Mouse (Mus musculus) CD8-positive naive resting alpha-beta T cell, adult 2 months (primary cell): ENCODE measurements around the gene Gm10638.

ENCODE experiments used
- DNase-seq, 2 experiments: peaks; one replicate each; pipeline ENCODE4 v3.0.0; 2022; ENCODE audit warnings: low read depth in 2 of 2, low spot score in 2 of 2

Gene Gm10638

DNA sequence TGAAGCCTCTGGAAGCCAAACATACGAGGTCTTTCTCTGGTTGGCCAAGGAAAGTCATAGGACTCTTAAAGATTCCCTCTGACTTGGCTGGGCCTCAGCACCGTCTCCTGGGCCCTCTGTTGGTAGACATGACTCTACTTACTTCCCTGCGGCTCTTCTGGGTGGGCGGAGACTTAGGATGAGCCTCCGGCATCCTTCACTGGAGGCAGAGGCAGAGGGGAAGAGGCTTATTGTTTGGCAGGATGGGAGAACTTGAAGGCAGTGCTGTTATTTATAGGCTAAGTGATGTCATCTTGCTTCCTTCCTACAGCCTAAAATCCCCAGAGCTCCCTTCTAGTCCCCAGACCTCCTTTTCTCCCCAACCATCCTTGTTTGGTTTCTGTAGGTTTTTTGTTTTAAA lies 41.0 kb downstream of the Gm10638 start:
- DNase-seq, result no peak

DNA sequence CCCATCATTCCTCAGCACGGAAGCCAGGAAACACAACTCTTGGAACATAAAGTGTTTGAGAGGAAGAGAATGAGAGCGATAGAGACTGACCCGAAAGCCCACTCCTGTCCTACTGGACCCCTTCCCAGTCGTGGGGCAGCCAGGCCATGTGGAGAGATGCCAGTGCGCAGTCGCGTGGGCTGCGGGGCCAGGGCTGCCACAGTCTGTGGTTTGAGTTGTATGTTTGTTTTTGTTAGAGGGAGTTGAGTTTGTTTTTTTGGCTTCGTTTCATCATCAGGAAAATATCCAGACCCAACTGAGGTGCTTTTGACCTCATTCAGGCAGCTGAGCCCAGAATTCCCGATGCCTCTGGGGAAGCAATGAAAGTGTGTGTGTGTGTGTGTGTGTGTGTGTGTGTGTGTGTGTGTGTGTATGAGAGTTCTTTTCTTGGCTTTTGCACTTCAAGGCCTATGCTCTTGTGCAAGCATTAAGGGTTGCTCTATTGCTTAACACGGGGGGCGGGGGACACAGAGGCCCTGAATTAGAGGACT lies 42.5 kb downstream of the Gm10638 start:
- no peak for DNase-seq

DNA sequence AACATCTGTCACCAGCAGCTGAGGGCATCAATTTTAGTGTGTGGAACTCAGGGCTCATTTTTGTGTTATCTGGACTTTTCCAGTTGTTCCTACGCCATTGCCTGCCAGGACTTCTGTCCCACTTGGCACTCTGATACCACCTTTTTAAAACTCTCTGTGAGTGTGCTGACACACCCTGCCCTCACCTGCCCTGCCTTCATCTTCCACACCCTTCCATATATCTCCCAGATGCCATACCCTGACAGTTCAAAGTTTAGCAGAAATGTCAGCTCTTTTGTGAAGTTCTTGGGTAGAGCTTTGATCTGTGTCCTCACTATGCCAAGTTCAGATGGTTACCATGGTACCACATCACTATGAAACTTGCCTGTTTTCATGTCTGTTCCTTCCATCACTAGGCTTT lies 44.1 kb downstream of the Gm10638 start:
- no peak for DNase-seq

- DNase-seq, result no peak
Observed at GRCm38 (mm10) chr8:86791542-86791941, 46.0 kb downstream of the Gm10638 start.

GRCm38 (mm10) chr8:86794716-86795115 lies 49.2 kb downstream of the Gm10638 start:
- no peak for DNase-seq
